Mouse (Mus musculus) cortical plate, adult 2 months (tissue): Measurements from ENCODE around the gene Kcnj14.

Source experiments
- CTCF ChIP-seq: fragments of 200-500 bp; IDR thresholded peaks from 2 replicates; pipeline ENCODE4 v1.5.1; 2011; ENCODE audit warnings: mild to moderate bottlenecking, control low read depth, low read length; ENCODE audit not compliant: insufficient read depth; ENCODE audit errors: extremely low read depth
- POLR2A ChIP-seq: fragments of 200-500 bp; IDR thresholded peaks from 2 replicates; pipeline ENCODE4 v1.6.1; 2011; ENCODE audit warnings: mild to moderate bottlenecking, low read length, control low read depth; ENCODE audit not compliant: insufficient read depth; ENCODE audit errors: extremely low read depth

- TF ChIP-seq CTCF = no peak
- TF ChIP-seq POLR2A = no peak
These were observed 57.8 kb downstream of the Kcnj14 start for GRCm38 (mm10) chr7:45766764-45767163.
